Mouse (Mus musculus): Measurements from ENCODE around the gene Rabep1. TPM values are rescaled to one million over a fixed set of nuclear protein-coding genes. Genes with fewer than 3 reads are reported as not detected.
"Not testable (repeated sequence)": the region's sequence is repeated elsewhere in the genome, so short reads cannot be mapped to it uniquely, and the experiment has no call there.

The Rabep1 gene
- polyA plus RNA-seq, 1 experiment from 2014 or later, result 44.2 TPM

DNA sequence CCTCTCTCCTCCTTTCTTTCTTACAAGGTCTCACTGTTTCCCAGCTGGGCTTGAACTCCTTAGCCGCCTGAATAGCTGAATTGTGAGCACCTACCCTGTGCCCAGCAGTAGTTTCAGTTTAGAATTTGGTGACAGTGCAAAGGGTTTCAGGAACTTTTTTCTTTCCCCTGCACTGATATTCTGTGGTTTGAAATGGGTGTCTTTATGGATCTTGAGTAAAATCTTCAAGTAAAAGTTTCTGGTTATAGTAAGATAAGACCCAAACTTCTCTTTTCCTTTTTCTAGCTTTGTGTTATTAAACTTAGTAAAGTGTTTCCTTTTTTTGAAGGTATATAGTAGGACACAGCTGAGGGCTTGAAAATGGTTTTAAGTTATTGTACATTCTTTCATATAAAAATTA is 26.5 kb downstream of the Rabep1 start:
- Histone ChIP-seq H3K4me1 (ENCODE audit: control insufficient read depth, insufficient read depth, low read length) (no peaks in the 10 kb centered on the region), H3K9me3 (ENCODE audit: control insufficient read depth, low read length) (no peaks in the 10 kb centered on the region), H3K4me3 (ENCODE audit: low read depth, low read length) (no peak overlapping the region), H3K4me2 (no peak overlapping the region), H3K27me3 (ENCODE audit: control insufficient read depth, insufficient read depth, low read length) (no peaks in the 10 kb centered on the region), H3K27ac (ENCODE audit: low read depth, low read length) (no peak overlapping the region), H3K36me3 (ENCODE audit: control insufficient read depth, insufficient read depth, low read length) (no peaks in the 10 kb centered on the region), H3K9ac (ENCODE audit: low read length) (no peak overlapping the region)
- WGBS, result 92% methylated on average over 1 of the region's 1 CpGs
- ATAC-seq (ENCODE audit: low FRiP score) (no peak), DNase-seq (ENCODE audit: low spot score, missing footprints) (no peak)

DNA sequence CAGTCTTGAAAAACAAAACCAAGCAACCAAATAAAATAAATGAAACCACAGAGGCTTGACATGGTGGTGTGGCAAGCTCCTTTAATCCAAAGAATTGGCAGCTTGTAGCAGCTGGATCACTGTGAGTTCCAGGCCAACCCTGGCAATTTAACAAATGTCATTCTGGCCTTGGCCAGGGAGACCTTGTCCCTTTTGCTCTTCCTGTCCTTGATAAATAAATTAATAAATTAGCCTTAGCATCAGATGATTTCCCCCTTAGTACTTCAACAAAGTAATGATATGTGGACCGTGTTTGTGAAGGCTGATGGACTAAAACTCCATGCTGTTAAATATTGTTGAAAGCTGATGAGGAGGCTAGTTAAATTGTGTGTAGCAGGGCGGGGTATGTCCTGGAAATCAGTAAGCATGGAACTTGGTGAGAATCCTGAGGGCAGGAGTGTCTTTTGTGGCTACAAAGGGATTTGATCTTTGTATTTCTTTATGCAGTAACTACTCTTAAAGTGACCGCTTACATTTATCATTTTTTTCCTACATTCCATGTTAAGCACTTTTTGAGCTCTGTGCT is 27.3 kb downstream of the Rabep1 start:
- WGBS, result 95% methylated on average over 3 of the region's 3 CpGs
- Histone ChIP-seq H3K27me3 (ENCODE audit: control insufficient read depth, insufficient read depth, low read length) (no peaks in the 10 kb centered on the region), H3K9ac (ENCODE audit: low read length) (no peak overlapping the region), H3K27ac (ENCODE audit: low read depth, low read length) (no peak overlapping the region), H3K4me1 (ENCODE audit: control insufficient read depth, insufficient read depth, low read length) (no peaks in the 10 kb centered on the region), H3K4me2 (no peak overlapping the region), H3K4me3 (ENCODE audit: low read depth, low read length) (no peak overlapping the region), H3K9me3 (ENCODE audit: control insufficient read depth, low read length) (no peaks in the 10 kb centered on the region), H3K36me3 (ENCODE audit: control insufficient read depth, insufficient read depth, low read length) (no peaks in the 10 kb centered on the region)
- DNase-seq (ENCODE audit: low spot score, missing footprints) (no peak), ATAC-seq (ENCODE audit: low FRiP score) (no peak)

DNA sequence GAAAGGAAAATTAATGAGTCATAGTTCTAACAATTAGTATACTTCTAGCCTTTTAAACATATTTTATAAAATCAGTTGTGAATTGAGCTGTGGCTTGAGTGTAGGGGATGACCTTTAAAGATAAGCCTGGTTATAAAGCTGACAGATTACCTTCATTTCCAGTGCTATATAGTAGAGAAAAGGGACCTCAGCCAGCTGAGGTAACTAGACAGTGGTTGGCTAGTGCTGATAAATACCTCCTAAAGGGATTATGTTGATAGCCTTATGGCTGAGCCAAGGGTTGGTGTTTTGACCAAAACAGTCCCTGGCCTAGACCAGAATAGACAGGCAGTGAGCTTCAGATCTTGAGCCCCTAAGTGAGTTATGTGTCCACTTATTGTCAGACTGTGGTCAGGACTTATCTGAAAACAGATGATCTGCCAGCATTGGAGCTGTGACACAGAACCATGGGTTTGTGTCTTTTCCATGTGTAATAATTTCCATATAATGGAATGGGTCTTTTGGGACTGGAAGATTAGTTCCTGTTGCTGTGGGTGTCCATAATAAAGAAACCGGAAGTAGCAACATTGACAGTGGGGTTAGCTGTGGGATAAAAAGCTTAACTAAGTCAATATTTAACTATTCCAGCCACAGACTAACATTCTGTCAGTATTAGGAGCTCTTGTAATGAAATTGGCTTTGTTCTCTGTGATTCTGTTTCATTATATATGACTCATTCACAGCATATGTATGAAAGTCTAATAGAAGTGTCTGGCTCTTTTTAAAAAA is 29.5 kb downstream of the Rabep1 start:
- H3K27ac ChIP-seq (ENCODE audit: low read depth, low read length), result no peak overlapping the region
- no peak overlapping the region for H3K9ac ChIP-seq (ENCODE audit: low read length)
- no peak overlapping the region for H3K4me2 ChIP-seq
- DNase-seq (ENCODE audit: low spot score, missing footprints) (no peak), ATAC-seq (ENCODE audit: low FRiP score) (no peak)
- H3K27me3 ChIP-seq (ENCODE audit: control insufficient read depth, insufficient read depth, low read length), result no peaks in the 10 kb centered on the region
- H3K4me1 ChIP-seq (ENCODE audit: control insufficient read depth, insufficient read depth, low read length), result no peaks in the 10 kb centered on the region
- H3K9me3 ChIP-seq (ENCODE audit: control insufficient read depth, low read length), result no peaks in the 10 kb centered on the region
- 80% methylated on average over 1 of the region's 1 CpGs for WGBS
- no peak overlapping the region for H3K4me3 ChIP-seq (ENCODE audit: low read depth, low read length)
- no peaks in the 10 kb centered on the region for H3K36me3 ChIP-seq (ENCODE audit: control insufficient read depth, insufficient read depth, low read length)

DNA sequence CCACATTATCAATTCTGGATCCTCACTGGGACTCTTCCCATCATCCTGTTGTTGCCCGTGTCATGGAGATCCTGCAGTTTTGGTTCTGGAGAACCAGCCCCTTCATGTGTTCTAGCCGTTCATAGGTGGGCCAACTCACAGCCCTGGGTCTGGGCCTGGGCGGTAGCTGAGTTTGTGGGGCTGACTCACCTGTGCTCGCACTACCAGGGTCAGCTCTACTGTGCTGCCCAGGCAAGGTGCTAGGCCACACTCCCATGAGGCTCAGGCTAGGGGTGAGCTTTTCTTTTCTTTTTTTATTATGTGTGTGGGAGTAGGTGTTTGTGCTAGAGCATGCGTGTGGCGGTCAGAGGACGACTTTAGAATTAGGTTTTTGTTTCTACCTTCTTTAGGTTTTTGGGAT is 33.1 kb downstream of the Rabep1 start:
- Histone ChIP-seq H3K36me3 (ENCODE audit: control insufficient read depth, insufficient read depth, low read length) (no peaks in the 10 kb centered on the region), H3K27me3 (ENCODE audit: control insufficient read depth, insufficient read depth, low read length) (no peaks in the 10 kb centered on the region), H3K4me3 (ENCODE audit: low read depth, low read length) (no peak overlapping the region), H3K27ac (ENCODE audit: low read depth, low read length) (no peak overlapping the region), H3K9ac (ENCODE audit: low read length) (no peak overlapping the region), H3K9me3 (ENCODE audit: control insufficient read depth, low read length) (no peaks in the 10 kb centered on the region), H3K4me1 (ENCODE audit: control insufficient read depth, insufficient read depth, low read length) (no peaks in the 10 kb centered on the region), H3K4me2 (no peak overlapping the region)
- DNase-seq (ENCODE audit: low spot score, missing footprints), result no peak
- no peak for ATAC-seq (ENCODE audit: low FRiP score)
- 92% methylated on average over 7 of the region's 7 CpGs for WGBS

DNA sequence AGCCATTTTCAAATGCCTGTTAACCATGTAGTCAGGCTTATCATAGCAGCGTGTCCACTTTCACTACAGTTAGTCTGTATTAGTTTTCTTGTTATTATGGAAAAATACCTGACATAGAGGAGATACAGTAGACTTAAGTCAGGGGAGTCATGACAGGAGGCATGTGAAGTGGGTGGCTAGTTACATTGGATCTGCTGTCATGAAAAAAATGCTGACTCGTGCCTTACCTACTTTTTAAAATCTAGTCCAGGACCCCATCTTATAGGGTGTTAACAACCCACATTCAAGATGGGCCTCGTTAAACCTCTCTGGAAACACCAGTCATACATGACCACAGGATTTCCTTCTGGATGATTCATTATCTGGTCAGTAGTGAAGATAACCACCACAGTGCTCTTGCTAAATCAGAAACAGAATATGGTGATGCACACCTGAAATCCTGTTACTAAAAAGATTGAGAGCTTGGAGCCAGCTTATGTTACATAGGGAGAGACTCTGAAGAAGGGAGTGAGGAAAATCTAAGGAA is 38.4 kb downstream of the Rabep1 start:
- Histone ChIP-seq H3K36me3 (ENCODE audit: control insufficient read depth, insufficient read depth, low read length) (no peaks in the 10 kb centered on the region), H3K4me1 (ENCODE audit: control insufficient read depth, insufficient read depth, low read length) (no peaks in the 10 kb centered on the region), H3K4me2 (no peak overlapping the region), H3K27me3 (ENCODE audit: control insufficient read depth, insufficient read depth, low read length) (no peaks in the 10 kb centered on the region), H3K9me3 (ENCODE audit: control insufficient read depth, low read length) (no peaks in the 10 kb centered on the region), H3K4me3 (ENCODE audit: low read depth, low read length) (no peak overlapping the region), H3K27ac (ENCODE audit: low read depth, low read length) (no peak overlapping the region), H3K9ac (ENCODE audit: low read length) (no peak overlapping the region)
- 91% methylated on average over 3 of the region's 3 CpGs for WGBS
- ATAC-seq (ENCODE audit: low FRiP score) (no peak), DNase-seq (ENCODE audit: low spot score, missing footprints) (no peak)

DNA sequence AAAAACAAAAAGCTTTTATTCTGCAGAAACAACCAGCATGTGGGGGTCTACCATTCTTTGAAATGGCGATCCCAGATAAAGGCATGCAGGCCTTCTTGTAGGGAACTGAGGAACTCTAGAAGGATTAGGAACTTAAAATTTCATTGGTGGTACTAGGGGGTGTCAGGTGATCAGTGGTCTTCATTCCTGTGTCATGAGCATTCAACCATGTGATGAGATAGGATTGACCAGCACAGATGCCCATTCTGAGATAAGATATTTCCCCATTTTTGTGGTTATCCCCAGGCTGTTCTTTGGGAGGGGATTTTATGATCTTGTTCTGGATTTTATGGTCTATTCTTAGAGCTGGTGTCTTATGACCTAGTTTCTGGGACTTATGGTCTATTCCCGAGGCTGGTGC is 46.1 kb downstream of the Rabep1 start:
- no peaks in the 10 kb centered on the region for H3K4me1 ChIP-seq (ENCODE audit: control insufficient read depth, insufficient read depth, low read length)
- H3K36me3 ChIP-seq (ENCODE audit: control insufficient read depth, insufficient read depth, low read length), result peaks cover 7% of the 10 kb centered on the region; the same call in 1 of the 2 replicates
- no peak overlapping the region for H3K4me2 ChIP-seq
- no peak overlapping the region for H3K27ac ChIP-seq (ENCODE audit: low read depth, low read length)
- no peaks in the 10 kb centered on the region for H3K27me3 ChIP-seq (ENCODE audit: control insufficient read depth, insufficient read depth, low read length)
- DNase-seq (ENCODE audit: low spot score, missing footprints) (no peak), ATAC-seq (ENCODE audit: low FRiP score) (no peak)
- no peak overlapping the region for H3K9ac ChIP-seq (ENCODE audit: low read length)
- no peaks in the 10 kb centered on the region for H3K9me3 ChIP-seq (ENCODE audit: control insufficient read depth, low read length)
- 94% methylated on average over 2 of the region's 2 CpGs for WGBS
- no peak overlapping the region for H3K4me3 ChIP-seq (ENCODE audit: low read depth, low read length)

DNA sequence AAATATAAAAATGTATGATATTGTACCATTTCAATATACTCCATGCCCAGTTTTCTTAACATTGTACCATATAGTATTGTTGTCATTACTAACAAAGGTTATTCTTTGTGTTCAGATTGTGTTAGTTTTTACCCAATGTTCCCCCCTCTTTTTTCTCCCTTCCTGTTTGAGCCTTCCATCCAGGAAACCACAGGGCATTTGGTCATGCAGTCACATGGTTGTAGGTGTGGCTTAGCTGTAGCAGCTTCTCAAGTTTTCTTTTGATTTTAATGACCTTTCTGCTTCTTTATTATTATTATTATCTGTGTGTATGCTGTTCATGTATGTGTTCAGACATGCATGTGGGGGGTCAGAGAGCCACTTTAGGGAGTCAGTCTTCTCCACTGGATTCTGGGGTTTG is 47.0 kb downstream of the Rabep1 start:
- Histone ChIP-seq H3K9me3 (ENCODE audit: control insufficient read depth, low read length) (no peaks in the 10 kb centered on the region), H3K9ac (ENCODE audit: low read length) (no peak overlapping the region), H3K4me2 (no peak overlapping the region), H3K4me1 (ENCODE audit: control insufficient read depth, insufficient read depth, low read length) (no peaks in the 10 kb centered on the region), H3K4me3 (ENCODE audit: low read depth, low read length) (no peak overlapping the region), H3K27me3 (ENCODE audit: control insufficient read depth, insufficient read depth, low read length) (no peaks in the 10 kb centered on the region), H3K27ac (ENCODE audit: low read depth, low read length) (no peak overlapping the region), H3K36me3 (ENCODE audit: control insufficient read depth, insufficient read depth, low read length) (peaks cover 7% of the 10 kb centered on the region; the same call in 1 of the 2 replicates)
- ATAC-seq (ENCODE audit: low FRiP score) (no peak), DNase-seq (ENCODE audit: low spot score, missing footprints) (no peak)

DNA sequence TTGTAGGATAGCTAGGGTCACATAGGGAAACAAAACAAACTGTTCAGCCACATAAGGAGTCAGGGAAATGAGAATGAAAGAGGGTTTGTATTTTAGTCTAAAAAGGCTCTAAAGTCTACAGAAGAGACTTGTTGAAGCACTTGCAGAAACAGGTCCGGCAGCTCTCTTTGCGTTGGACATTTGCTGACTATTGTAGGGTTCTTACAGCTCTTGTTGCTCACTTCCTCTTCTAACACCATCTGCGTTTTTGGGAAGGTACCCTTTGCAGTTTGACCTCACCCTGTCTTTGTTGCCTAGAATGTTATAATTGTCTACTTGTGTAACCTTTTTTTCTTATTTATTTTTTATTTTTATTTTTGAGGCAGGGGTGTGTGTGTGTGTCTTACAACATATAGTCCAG is 53.1 kb downstream of the Rabep1 start:
- Histone ChIP-seq H3K4me1 (ENCODE audit: control insufficient read depth, insufficient read depth, low read length) (no peaks in the 10 kb centered on the region), H3K27me3 (ENCODE audit: control insufficient read depth, insufficient read depth, low read length) (no peaks in the 10 kb centered on the region), H3K9ac (ENCODE audit: low read length) (no peak overlapping the region), H3K9me3 (ENCODE audit: control insufficient read depth, low read length) (no peaks in the 10 kb centered on the region), H3K4me2 (no peak overlapping the region), H3K4me3 (ENCODE audit: low read depth, low read length) (no peak overlapping the region), H3K27ac (ENCODE audit: low read depth, low read length) (no peak overlapping the region), H3K36me3 (ENCODE audit: control insufficient read depth, insufficient read depth, low read length) (peaks cover 7% of the 10 kb centered on the region; the same call in 1 of the 2 replicates)
- ATAC-seq (ENCODE audit: low FRiP score) (no peak), DNase-seq (ENCODE audit: low spot score, missing footprints) (no peak)
- WGBS, result 93% methylated on average over 3 of the region's 3 CpGs

DNA sequence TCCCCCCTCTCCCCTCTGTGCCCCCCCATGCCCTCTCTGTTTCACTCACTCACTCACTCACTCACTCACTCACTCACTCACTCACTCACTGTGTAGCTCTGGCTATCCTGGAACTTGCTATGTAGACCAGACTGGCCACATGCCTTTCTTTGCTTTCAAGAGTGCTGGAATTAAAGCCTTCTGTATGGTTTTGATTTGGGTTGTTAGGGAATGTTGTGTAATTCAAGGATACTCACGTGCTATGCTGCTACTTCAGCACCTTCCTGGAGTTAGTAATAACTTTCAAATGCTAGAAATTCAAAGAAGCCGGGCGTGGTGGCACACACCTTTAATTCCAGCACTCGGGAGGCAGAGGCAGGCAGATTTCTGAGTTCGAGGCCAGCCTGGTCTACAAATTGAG is 53.6 kb downstream of the Rabep1 start:
- not testable (repeated sequence) for H3K36me3 ChIP-seq (ENCODE audit: control insufficient read depth, insufficient read depth, low read length); H3K9me3 ChIP-seq (ENCODE audit: control insufficient read depth, low read length); H3K4me3 ChIP-seq (ENCODE audit: low read depth, low read length); H3K9ac ChIP-seq (ENCODE audit: low read length); H3K27me3 ChIP-seq (ENCODE audit: control insufficient read depth, insufficient read depth, low read length); H3K4me2 ChIP-seq; ATAC-seq (ENCODE audit: low FRiP score); H3K4me1 ChIP-seq (ENCODE audit: control insufficient read depth, insufficient read depth, low read length); H3K27ac ChIP-seq (ENCODE audit: low read depth, low read length); DNase-seq (ENCODE audit: low spot score, missing footprints)
- WGBS, result 93% methylated on average over 5 of the region's 5 CpGs

Measured in midbrain, embryonic 11.5 days (tissue).